Comparison of ENCODE assay signal across 17 mouse cellular contexts in genomic region chr12:49827769-49828168, GRCm38 (mm10).
"Had no signal": no experiment of that assay in that cellular context is flagged by ENCODE, and none has a peak within 500 bp of the region (broad histone marks: within the 10 kb centered on the region; RNA-seq: fewer than 3 reads in every experiment).

No protein-coding gene starts in this region.

- H3K9me3 ChIP-seq: lung, embryonic 15.5 days; megakaryocyte, embryonic 14.5 days; midbrain, embryonic 13.5 days; midbrain, embryonic 15.5 days; neural tube, embryonic 12.5 days; stomach, embryonic 15.5 days had no signal

- H3K4me1 ChIP-seq: lung, embryonic 15.5 days; megakaryocyte, embryonic 14.5 days; midbrain, embryonic 13.5 days; midbrain, embryonic 15.5 days; neural tube, embryonic 12.5 days; stomach, embryonic 15.5 days had no signal

- H3K36me3 ChIP-seq: lung, embryonic 15.5 days; midbrain, embryonic 13.5 days; midbrain, embryonic 15.5 days; neural tube, embryonic 12.5 days; stomach, embryonic 15.5 days had no signal

- H3K27ac ChIP-seq: lung, embryonic 15.5 days; macrophage; midbrain, embryonic 13.5 days; midbrain, embryonic 15.5 days; neural tube, embryonic 12.5 days; stomach, embryonic 15.5 days; stomach, postnatal 0 days had no signal

- H3K27me3 ChIP-seq: lung, embryonic 15.5 days; megakaryocyte, embryonic 14.5 days; midbrain, embryonic 13.5 days; midbrain, embryonic 15.5 days; neural tube, embryonic 12.5 days; stomach, embryonic 15.5 days had no signal

- DNase-seq: liver, postnatal 0 days; lung, adult 2 months; lung, postnatal 14 days; lung, postnatal 36 days; right cerebral cortex, postnatal 14 days; thymus, postnatal 14 days; thymus, postnatal 36 days had no signal

- ATAC-seq: liver, postnatal 0 days; lung, postnatal 0 days; midbrain, embryonic 13.5 days; midbrain, embryonic 15.5 days had no signal

- H3K9ac ChIP-seq: liver, postnatal 0 days; lung, embryonic 15.5 days; midbrain, embryonic 13.5 days; midbrain, embryonic 15.5 days; neural tube, embryonic 12.5 days; stomach, embryonic 15.5 days had no signal

- H3K4me3 ChIP-seq: lung, embryonic 15.5 days; megakaryocyte, embryonic 14.5 days; midbrain, embryonic 13.5 days; midbrain, embryonic 15.5 days; neural tube, embryonic 12.5 days; stomach, embryonic 15.5 days had no signal

- H3K4me2 ChIP-seq: lung, embryonic 15.5 days; midbrain, embryonic 11.5 days; midbrain, embryonic 13.5 days; midbrain, embryonic 15.5 days; neural tube, embryonic 12.5 days; stomach, embryonic 15.5 days had no signal
